Mouse (Mus musculus): ENCODE measurements around the gene Fbxo6. TPM values are rescaled to one million over a fixed set of nuclear protein-coding genes. Genes with fewer than 3 reads are reported as not detected.
"Not testable (repeated sequence)": the region's sequence is repeated elsewhere in the genome, so short reads cannot be mapped to it uniquely, and the experiment has no call there.

The Fbxo6 gene
- polyA plus RNA-seq, 1 experiment from 2014 or later: 15.1 TPM

- H3K4me2 ChIP-seq: peak overlapping the region; percentile 26; the same call in 1 of the 2 replicates
- H3K9ac ChIP-seq: no peak overlapping the region
- H3K4me3 ChIP-seq: no peak overlapping the region
- H3K27ac ChIP-seq: peak overlapping the region; percentile 68; the same call in 1 of the 2 replicates
- ATAC-seq (ENCODE audit: insufficient number of reproducible peaks, insufficient read depth, low FRiP score, low TSS enrichment, low read depth): peak; percentile 45; the same call in 1 of the 2 replicates
- H3K27me3 ChIP-seq: no peaks in the 10 kb centered on the region
- no peaks in the 10 kb centered on the region for H3K9me3 ChIP-seq
- 11% methylated on average over 6 of the region's 6 CpGs for WGBS
- peaks cover 10% of the 10 kb centered on the region for H3K4me1 ChIP-seq
- H3K36me3 ChIP-seq: no peaks in the 10 kb centered on the region
These were observed 29.8 kb downstream of the Fbxo6 start for GRCm38 (mm10) chr4:148121982-148122693.

GRCm38 (mm10) chr4:148121362-148121761 lies 30.6 kb downstream of the Fbxo6 start:
- Histone ChIP-seq H3K27ac (no peak overlapping the region), H3K9me3 (no peaks in the 10 kb centered on the region), H3K36me3 (no peaks in the 10 kb centered on the region), H3K4me2 (no peak overlapping the region), H3K4me3 (no peak overlapping the region), H3K27me3 (no peaks in the 10 kb centered on the region), H3K9ac (no peak overlapping the region), H3K4me1 (peaks cover 10% of the 10 kb centered on the region)
- no peak for ATAC-seq (ENCODE audit: insufficient number of reproducible peaks, insufficient read depth, low FRiP score, low TSS enrichment, low read depth)
- WGBS: 84% methylated on average over 4 of the region's 4 CpGs

GRCm38 (mm10) chr4:148120555-148120954 lies 31.4 kb downstream of the Fbxo6 start:
- H3K36me3 ChIP-seq: no peaks in the 10 kb centered on the region
- 79% methylated on average over 9 of the region's 9 CpGs for WGBS
- H3K27me3 ChIP-seq: no peaks in the 10 kb centered on the region; the same call in 1 of the 2 replicates
- no peak overlapping the region for H3K4me3 ChIP-seq
- H3K9me3 ChIP-seq: no peaks in the 10 kb centered on the region
- H3K27ac ChIP-seq: no peak overlapping the region
- no peak for ATAC-seq (ENCODE audit: insufficient number of reproducible peaks, insufficient read depth, low FRiP score, low TSS enrichment, low read depth)
- H3K4me2 ChIP-seq: no peak overlapping the region
- H3K4me1 ChIP-seq: peaks cover 12% of the 10 kb centered on the region
- no peak overlapping the region for H3K9ac ChIP-seq

- H3K27me3 ChIP-seq; H3K27ac ChIP-seq; H3K9ac ChIP-seq; H3K36me3 ChIP-seq; ATAC-seq (ENCODE audit: insufficient number of reproducible peaks, insufficient read depth, low FRiP score, low TSS enrichment, low read depth); H3K4me2 ChIP-seq; H3K9me3 ChIP-seq; H3K4me3 ChIP-seq: not testable (repeated sequence)
- peaks cover 20% of the 10 kb centered on the region for H3K4me1 ChIP-seq
- 90% methylated on average over 9 of the region's 9 CpGs for WGBS
These were observed 32.4 kb downstream of the Fbxo6 start for GRCm38 (mm10) chr4:148119578-148119977.

- no peaks in the 10 kb centered on the region; the same call in none of the 2 replicates for H3K27me3 ChIP-seq
- no peak overlapping the region for H3K4me3 ChIP-seq
- no peak for ATAC-seq (ENCODE audit: insufficient number of reproducible peaks, insufficient read depth, low FRiP score, low TSS enrichment, low read depth)
- H3K9me3 ChIP-seq: no peaks in the 10 kb centered on the region
- no peaks in the 10 kb centered on the region for H3K36me3 ChIP-seq
- no peak overlapping the region for H3K27ac ChIP-seq
- H3K4me2 ChIP-seq: no peak overlapping the region
- WGBS: 74% methylated on average over 4 of the region's 4 CpGs
- H3K9ac ChIP-seq: no peak overlapping the region
- peaks cover 15% of the 10 kb centered on the region for H3K4me1 ChIP-seq
These were observed 34.5 kb downstream of the Fbxo6 start for GRCm38 (mm10) chr4:148117392-148117791.

GRCm38 (mm10) chr4:148116657-148117056 lies 35.3 kb downstream of the Fbxo6 start:
- Histone ChIP-seq H3K4me3 (no peak overlapping the region), H3K9me3 (no peaks in the 10 kb centered on the region), H3K4me1 (peaks cover 10% of the 10 kb centered on the region), H3K36me3 (no peaks in the 10 kb centered on the region), H3K9ac (no peak overlapping the region), H3K27me3 (no peaks in the 10 kb centered on the region; the same call in none of the 2 replicates), H3K27ac (no peak overlapping the region), H3K4me2 (no peak overlapping the region)
- no peak for ATAC-seq (ENCODE audit: insufficient number of reproducible peaks, insufficient read depth, low FRiP score, low TSS enrichment, low read depth)
- WGBS: 70% methylated on average over 4 of the region's 4 CpGs

- Histone ChIP-seq H3K9me3 (no peaks in the 10 kb centered on the region), H3K9ac (peak overlapping the region; percentile 64), H3K4me2 (peak overlapping the region; percentile 44), H3K27ac (peak overlapping the region; percentile 28; the same call in 1 of the 2 replicates), H3K27me3 (no peaks in the 10 kb centered on the region; the same call in none of the 2 replicates), H3K4me1 (peaks cover 10% of the 10 kb centered on the region), H3K4me3 (no peak overlapping the region), H3K36me3 (no peaks in the 10 kb centered on the region)
- WGBS: 6% methylated on average over 15 of the region's 15 CpGs
- no peak for ATAC-seq (ENCODE audit: insufficient number of reproducible peaks, insufficient read depth, low FRiP score, low TSS enrichment, low read depth)
These were observed 36.5 kb downstream of the Fbxo6 start for GRCm38 (mm10) chr4:148115467-148115866.

- 0 out of 2 replicates have a peak, but pooled peaks have one; percentile 53 for ATAC-seq (ENCODE audit: insufficient number of reproducible peaks, insufficient read depth, low FRiP score, low TSS enrichment, low read depth)
- Histone ChIP-seq H3K9me3 (no peaks in the 10 kb centered on the region), H3K27me3 (no peaks in the 10 kb centered on the region; the same call in none of the 2 replicates), H3K4me1 (peaks cover 10% of the 10 kb centered on the region), H3K4me3 (no peak overlapping the region), H3K36me3 (no peaks in the 10 kb centered on the region), H3K4me2 (peak overlapping the region; percentile 44), H3K9ac (peak overlapping the region; percentile 64; the same call in 1 of the 2 replicates), H3K27ac (peak overlapping the region; percentile 28; the same call in 1 of the 2 replicates)
- WGBS: 4% methylated on average over 15 of the region's 15 CpGs
These were observed 37.1 kb downstream of the Fbxo6 start for GRCm38 (mm10) chr4:148114758-148115391.

GRCm38 (mm10) chr4:148112519-148112918 lies 39.4 kb downstream of the Fbxo6 start:
- no peak overlapping the region for H3K9ac ChIP-seq
- no peaks in the 10 kb centered on the region; the same call in none of the 2 replicates for H3K27me3 ChIP-seq
- no peak overlapping the region for H3K4me2 ChIP-seq
- H3K36me3 ChIP-seq: no peaks in the 10 kb centered on the region
- ATAC-seq (ENCODE audit: insufficient number of reproducible peaks, insufficient read depth, low FRiP score, low TSS enrichment, low read depth): no peak
- H3K4me1 ChIP-seq: peaks cover 10% of the 10 kb centered on the region
- no peak overlapping the region for H3K27ac ChIP-seq
- no peaks in the 10 kb centered on the region for H3K9me3 ChIP-seq
- no peak overlapping the region for H3K4me3 ChIP-seq
- WGBS: 80% methylated on average over 12 of the region's 12 CpGs

GRCm38 (mm10) chr4:148109215-148109614 lies 42.7 kb downstream of the Fbxo6 start:
- no peak overlapping the region for H3K4me2 ChIP-seq
- no peak overlapping the region for H3K9ac ChIP-seq
- H3K27ac ChIP-seq: no peak overlapping the region
- H3K9me3 ChIP-seq: no peaks in the 10 kb centered on the region
- WGBS: 86% methylated on average over 5 of the region's 5 CpGs
- no peaks in the 10 kb centered on the region for H3K4me1 ChIP-seq
- ATAC-seq (ENCODE audit: insufficient number of reproducible peaks, insufficient read depth, low FRiP score, low TSS enrichment, low read depth): no peak
- no peaks in the 10 kb centered on the region for H3K27me3 ChIP-seq
- no peak overlapping the region for H3K4me3 ChIP-seq
- no peaks in the 10 kb centered on the region for H3K36me3 ChIP-seq

GRCm38 (mm10) chr4:148108565-148109100 lies 43.3 kb downstream of the Fbxo6 start:
- no peaks in the 10 kb centered on the region for H3K9me3 ChIP-seq
- no peak overlapping the region for H3K9ac ChIP-seq
- H3K4me3 ChIP-seq: no peak overlapping the region
- H3K4me2 ChIP-seq: no peak overlapping the region
- no peak overlapping the region for H3K27ac ChIP-seq
- no peaks in the 10 kb centered on the region for H3K4me1 ChIP-seq
- ATAC-seq (ENCODE audit: insufficient number of reproducible peaks, insufficient read depth, low FRiP score, low TSS enrichment, low read depth): no peak
- H3K36me3 ChIP-seq: no peaks in the 10 kb centered on the region
- H3K27me3 ChIP-seq: no peaks in the 10 kb centered on the region
- 67% methylated on average over 7 of the region's 7 CpGs for WGBS

All from embryonic facial prominence, embryonic 13.5 days (tissue).